Mouse (Mus musculus) ES-E14 (cell line): Measurements from ENCODE around the gene Pitpnc1.
A peak's percentile ranks its signal among the peaks of the same experiment; 100 is the strongest.

ENCODE experiments used
- CHD2 ChIP-seq: IDR thresholded peaks from 2 replicates; pipeline ENCODE4 v1.6.1; 2014; ENCODE audit warnings: mild to moderate bottlenecking, low read depth, low read length, inconsistent platforms
- HCFC1 ChIP-seq: IDR thresholded peaks from 2 replicates; pipeline ENCODE4 v1.6.1; 2012; ENCODE audit warnings: low read length, inconsistent platforms, borderline replicate concordance; ENCODE audit not compliant: insufficient read depth
- ZC3H11A ChIP-seq: IDR thresholded peaks from 2 replicates; pipeline ENCODE4 v1.6.1; 2012; ENCODE audit warnings: low read depth, mild to moderate bottlenecking, inconsistent platforms, low read length, borderline replicate concordance
- ZNF384 ChIP-seq: IDR thresholded peaks from 2 replicates; pipeline ENCODE4 v1.6.1; 2012; ENCODE audit warnings: low read depth, low read length, inconsistent platforms

- TF ChIP-seq ZNF384 (0 out of 2 replicates have a peak, but pooled peaks have one; percentile 8), CHD2 (no peak), ZC3H11A (no peak), HCFC1 (no peak)
Observed at GRCm38 (mm10) chr11:107373154-107373553, 97.3 kb downstream of the Pitpnc1 start.
